Mouse (Mus musculus): Measurements from ENCODE around the gene Tlcd2.

- TF ChIP-seq SIN3A (IDR thresholded peaks at IDR 0.05; ENCODE audit: low read length) = no peak
- TF ChIP-seq CTCF (conservative IDR thresholded peaks at IDR 0.05 in 1 of 2, IDR thresholded peaks at IDR 0.05 in 1 of 2; ENCODE audit: low read depth in 2 of 2, low read length in 2 of 2) = no peak
- no peak for TF ChIP-seq EP300 (IDR thresholded peaks at IDR 0.05; ENCODE audit: low read length)
- TF ChIP-seq ELF1 (IDR thresholded peaks at IDR 0.05; ENCODE audit: low read depth, low read length) = no peak
Measured at GRCm38 (mm10) chr11:75421375-75422012, 40.0 kb upstream of the Tlcd2 start.
